Mouse (Mus musculus) limb, embryonic 14.5 days (tissue): ENCODE results near the gene Ubtd1. TPM values are rescaled to one million over a fixed set of nuclear protein-coding genes. Genes with fewer than 3 reads are reported as not detected.

Experiments
- ATAC-seq: fragments of 200-750 bp; cut with Nextera tagmentation; 2 replicates; pipeline ENCODE4 v1.8.0; 2017; ENCODE audit warnings: low read depth, moderate number of reproducible peaks, moderate TSS enrichment; ENCODE audit not compliant: low FRiP score
- DNase-seq: peaks from one replicate; pipeline ENCODE4 v3.0.0-alpha.2; 2015; ENCODE audit warnings: low spot score
- H3K27ac ChIP-seq: fragments of 300-500 bp; sonication (generic); replicated peaks from 2 replicates; pipeline ENCODE4 v1.5.1; 2014; ENCODE audit warnings: low read depth, mild to moderate bottlenecking, low read length, moderate library complexity, mixed read lengths
- H3K27me3 ChIP-seq: fragments of 300-500 bp; sonication (generic); 2 replicates; pipeline ENCODE4 v1.6.1; 2014; ENCODE audit warnings: low read length, mixed read lengths; ENCODE audit not compliant: control insufficient read depth, insufficient read depth
- H3K36me3 ChIP-seq: fragments of 300-500 bp; sonication (generic); 2 replicates; pipeline ENCODE4 v1.6.1; 2014; ENCODE audit warnings: mild to moderate bottlenecking, low read length, moderate library complexity, mixed read lengths; ENCODE audit not compliant: control insufficient read depth, insufficient read depth
- H3K4me1 ChIP-seq: fragments of 300-500 bp; sonication (generic); 2 replicates; pipeline ENCODE4 v1.6.1; 2014; ENCODE audit warnings: antibody characterized with exemption, low read length, mixed read lengths; ENCODE audit not compliant: control insufficient read depth, insufficient read depth
- H3K4me2 ChIP-seq: fragments of 300-500 bp; sonication (generic); replicated peaks from 2 replicates; pipeline ENCODE4 v1.6.1; 2014; ENCODE audit warnings: low read depth, mild to moderate bottlenecking, low read length, moderate library complexity; ENCODE audit not compliant: severe bottlenecking
- H3K4me3 ChIP-seq: fragments of 300-500 bp; sonication (generic); replicated peaks from 2 replicates; pipeline ENCODE4 v1.5.1; 2014; ENCODE audit warnings: low read length
- H3K9ac ChIP-seq: fragments of 300-500 bp; sonication (generic); 2 replicates; pipeline ENCODE4 v1.6.1; 2014; ENCODE audit warnings: mild to moderate bottlenecking, low read depth, low read length, moderate library complexity; ENCODE audit not compliant: severe bottlenecking
- H3K9me3 ChIP-seq: fragments of 300-500 bp; sonication (generic); 2 replicates; pipeline ENCODE4 v1.6.1; 2016; ENCODE audit warnings: low read length; ENCODE audit not compliant: control insufficient read depth
- POLR2A ChIP-seq: fragments of 200-500 bp; IDR thresholded peaks from 2 replicates; pipeline ENCODE4 v1.8.0; 2012; ENCODE audit warnings: inconsistent platforms, mild to moderate bottlenecking, moderate library complexity, borderline replicate concordance; ENCODE audit not compliant: insufficient read depth, insufficient read length; ENCODE audit errors: extremely low read depth
- WGBS: fragments of 180-500 bp; shearing (Covaris S2); extraction: QIAGEN DNeasy Blood & Tissue Kit; methylation state at CpG from one replicate; pipeline ENCODE4 v1.1.7; 2014; 5-methylcytosine and 5-hydroxymethylcytosine counted together
- polyA plus RNA-seq, 2 experiments: library from polyadenylated mRNA; depleted of rRNA in 1 of 2; stranded (reverse) in 1 of 2; unstranded in 1 of 2; fragments of >200 nt; fragmentation: Nextera tagmentation in 1 of 2; extraction: Ambion mirVana in 1 of 2; gene quantifications; 2 replicates each; pipeline versions ENCODE4 v1.2.1 to v1.2.3; 2012 to 2014

The Ubtd1 gene
- polyA plus RNA-seq, 2 experiments = 19.4 to 38.9 TPM

DNA sequence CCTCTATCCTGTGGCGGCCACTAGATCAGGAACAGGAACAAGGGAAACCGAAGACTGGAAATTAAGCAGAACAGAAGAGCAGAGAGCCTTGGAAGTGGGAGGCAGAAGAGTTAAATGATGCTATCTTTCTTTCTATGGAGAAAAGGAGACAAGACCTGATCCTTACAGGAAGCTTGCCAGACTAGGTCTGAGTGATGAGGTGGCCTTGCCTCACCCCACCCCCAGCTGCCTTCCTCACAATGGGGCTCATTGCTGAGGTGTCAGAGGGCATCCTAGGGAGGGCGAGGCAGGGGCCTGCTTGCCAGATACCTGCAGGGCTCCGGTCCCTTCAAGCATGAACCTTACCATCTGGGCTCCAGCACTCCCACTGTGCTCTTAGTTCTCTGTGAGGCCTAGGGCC is 70.4 kb downstream of the Ubtd1 start, which contains the start of gene 4933411K16Rik:
Gene 4933411K16Rik (plus strand): TSS at position 301 of the 400 bp plus-strand sequence.
- H3K9me3 ChIP-seq = no peaks in the 10 kb centered on the region
- H3K9ac ChIP-seq = no peak within 1 kb of the TSS
- H3K4me3 ChIP-seq = no peak within 1 kb of the TSS
- H3K4me2 ChIP-seq = no peak within 1 kb of the TSS
- ATAC-seq = no peak
- no peak for TF ChIP-seq POLR2A
- no peaks in the 10 kb centered on the region for H3K36me3 ChIP-seq
- WGBS = 79% methylated on average over 4 of the region's 4 CpGs
- H3K27ac ChIP-seq = no peak within 1 kb of the TSS
- no peak for DNase-seq
- H3K4me1 ChIP-seq = no peaks in the 10 kb centered on the region
- no peaks in the 10 kb centered on the region for H3K27me3 ChIP-seq

DNA sequence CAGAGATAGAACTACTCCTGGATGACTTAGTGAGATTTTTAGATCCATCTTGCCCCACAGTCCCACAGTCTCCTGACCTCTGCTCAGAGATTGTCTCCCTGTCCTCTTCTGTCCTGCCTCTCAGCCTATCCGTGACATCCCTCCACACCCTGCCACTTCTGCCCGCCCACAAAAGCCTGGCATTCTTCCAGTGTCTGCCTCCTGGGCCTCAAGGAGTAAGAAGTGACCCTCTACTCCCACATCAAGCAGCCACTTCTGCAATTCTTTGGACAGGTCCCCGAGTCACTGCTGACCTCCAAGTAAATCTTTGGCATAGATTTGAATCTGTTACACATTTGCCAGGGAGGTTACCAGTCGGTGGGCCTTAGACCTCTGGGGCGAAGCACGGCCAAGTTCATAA is 72.7 kb downstream of the Ubtd1 start:
- H3K4me1 ChIP-seq = no peaks in the 10 kb centered on the region
- WGBS = 88% methylated on average over 6 of the region's 6 CpGs
- DNase-seq (no peak), ATAC-seq (no peak)
- no peaks in the 10 kb centered on the region for H3K36me3 ChIP-seq
- no peak overlapping the region for H3K4me3 ChIP-seq
- H3K9me3 ChIP-seq = no peaks in the 10 kb centered on the region
- no peaks in the 10 kb centered on the region for H3K27me3 ChIP-seq
- H3K4me2 ChIP-seq = no peak overlapping the region
- no peak for TF ChIP-seq POLR2A
- no peak overlapping the region for H3K27ac ChIP-seq
- H3K9ac ChIP-seq = no peak overlapping the region

DNA sequence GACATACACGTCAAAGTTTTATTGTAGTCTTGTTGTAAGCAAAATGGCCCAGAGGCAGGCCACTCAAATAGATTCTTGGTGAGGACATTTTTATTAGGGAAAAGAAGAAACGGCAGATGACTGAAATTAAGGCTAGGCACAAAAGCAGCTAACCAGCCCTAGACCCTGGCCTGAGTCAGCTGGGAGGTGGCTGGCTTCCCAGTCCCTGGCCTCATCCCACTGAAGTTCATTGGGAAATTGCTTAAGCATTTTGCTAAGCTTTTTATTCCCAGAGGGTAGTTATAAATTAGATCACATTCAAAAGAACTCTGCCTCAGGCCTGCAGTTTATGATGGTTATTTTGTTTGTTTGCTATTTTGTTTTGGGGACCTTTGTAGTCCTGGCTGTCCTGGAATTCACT is 74.3 kb downstream of the Ubtd1 start:
- H3K9me3 ChIP-seq = no peaks in the 10 kb centered on the region
- H3K27ac ChIP-seq = no peak overlapping the region
- H3K9ac ChIP-seq = no peak overlapping the region
- ATAC-seq (no peak), DNase-seq (no peak)
- no peak overlapping the region for H3K4me2 ChIP-seq
- H3K36me3 ChIP-seq = no peaks in the 10 kb centered on the region
- no peaks in the 10 kb centered on the region for H3K4me1 ChIP-seq
- no peak for TF ChIP-seq POLR2A
- H3K4me3 ChIP-seq = no peak overlapping the region
- 45% methylated on average over 2 of the region's 2 CpGs for WGBS
- H3K27me3 ChIP-seq = no peaks in the 10 kb centered on the region

DNA sequence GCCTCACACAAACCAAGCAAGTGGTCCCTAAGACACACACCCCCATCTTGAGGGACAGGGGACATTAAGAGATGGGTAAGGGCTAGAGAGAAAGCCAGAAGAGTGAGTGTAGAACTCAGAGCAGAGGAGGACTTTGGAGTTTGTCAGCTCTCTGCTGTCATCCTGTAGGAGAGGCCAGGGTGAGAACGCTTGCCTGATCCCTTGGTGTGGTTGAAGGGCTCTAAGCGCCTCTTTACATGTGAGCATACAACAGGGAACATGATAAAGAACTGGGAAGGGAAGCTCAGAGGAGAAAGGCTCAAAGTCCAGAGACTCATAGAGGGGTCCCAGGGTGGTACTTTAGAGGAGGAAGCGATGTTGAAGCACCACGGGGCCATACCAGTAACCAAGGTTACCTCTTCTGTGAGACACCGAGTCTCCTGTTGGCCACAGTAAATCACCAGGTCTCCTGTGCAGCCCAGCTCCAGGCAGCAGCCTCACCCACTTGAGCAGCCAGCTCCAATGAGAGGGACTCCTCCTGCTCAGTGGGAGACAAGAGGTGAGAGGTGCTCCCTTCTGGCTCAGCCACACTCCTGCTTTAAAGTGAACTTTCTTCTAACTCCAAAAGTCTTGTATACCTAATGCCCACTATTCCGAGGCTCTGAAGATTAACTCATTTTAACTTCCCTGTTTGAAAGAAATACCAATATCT is 75.3 kb downstream of the Ubtd1 start:
- WGBS = 74% methylated on average over 6 of the region's 6 CpGs
- Histone ChIP-seq H3K4me2 (no peak overlapping the region), H3K9ac (no peak overlapping the region), H3K27me3 (no peaks in the 10 kb centered on the region), H3K36me3 (no peaks in the 10 kb centered on the region), H3K4me3 (no peak overlapping the region), H3K4me1 (no peaks in the 10 kb centered on the region), H3K27ac (no peak overlapping the region), H3K9me3 (no peaks in the 10 kb centered on the region)
- no peak for TF ChIP-seq POLR2A
- ATAC-seq (no peak), DNase-seq (no peak)

DNA sequence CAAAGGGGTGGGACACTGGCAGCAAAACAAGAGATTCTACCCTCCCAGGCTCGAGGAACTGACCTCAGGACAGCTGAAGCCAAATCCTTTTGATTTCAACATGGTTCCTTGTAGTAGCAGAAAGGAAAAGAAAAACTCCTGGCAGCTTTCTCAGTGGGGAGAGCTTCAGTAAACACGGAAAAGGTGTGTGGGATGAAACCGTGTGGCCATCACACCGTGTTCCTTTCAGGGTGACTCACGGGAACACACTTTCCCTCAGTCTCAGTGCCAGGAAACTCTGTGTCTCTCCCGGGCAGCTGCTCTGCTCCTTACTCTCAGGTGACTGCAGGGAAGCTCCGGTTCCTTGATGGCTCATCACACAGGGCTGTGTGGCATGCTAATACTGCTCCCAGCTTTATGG is 76.9 kb downstream of the Ubtd1 start:
- TF ChIP-seq POLR2A = no peak
- DNase-seq (no peak), ATAC-seq (no peak)
- H3K36me3 ChIP-seq = no peaks in the 10 kb centered on the region
- H3K4me3 ChIP-seq = no peak overlapping the region
- no peaks in the 10 kb centered on the region for H3K9me3 ChIP-seq
- H3K9ac ChIP-seq = no peak overlapping the region
- no peak overlapping the region for H3K27ac ChIP-seq
- no peaks in the 10 kb centered on the region for H3K4me1 ChIP-seq
- WGBS = 64% methylated on average over 7 of the region's 7 CpGs
- H3K4me2 ChIP-seq = no peak overlapping the region
- H3K27me3 ChIP-seq = no peaks in the 10 kb centered on the region
